Comparison of ENCODE assay signal across 27 mouse cellular contexts in the genomic region with DNA sequence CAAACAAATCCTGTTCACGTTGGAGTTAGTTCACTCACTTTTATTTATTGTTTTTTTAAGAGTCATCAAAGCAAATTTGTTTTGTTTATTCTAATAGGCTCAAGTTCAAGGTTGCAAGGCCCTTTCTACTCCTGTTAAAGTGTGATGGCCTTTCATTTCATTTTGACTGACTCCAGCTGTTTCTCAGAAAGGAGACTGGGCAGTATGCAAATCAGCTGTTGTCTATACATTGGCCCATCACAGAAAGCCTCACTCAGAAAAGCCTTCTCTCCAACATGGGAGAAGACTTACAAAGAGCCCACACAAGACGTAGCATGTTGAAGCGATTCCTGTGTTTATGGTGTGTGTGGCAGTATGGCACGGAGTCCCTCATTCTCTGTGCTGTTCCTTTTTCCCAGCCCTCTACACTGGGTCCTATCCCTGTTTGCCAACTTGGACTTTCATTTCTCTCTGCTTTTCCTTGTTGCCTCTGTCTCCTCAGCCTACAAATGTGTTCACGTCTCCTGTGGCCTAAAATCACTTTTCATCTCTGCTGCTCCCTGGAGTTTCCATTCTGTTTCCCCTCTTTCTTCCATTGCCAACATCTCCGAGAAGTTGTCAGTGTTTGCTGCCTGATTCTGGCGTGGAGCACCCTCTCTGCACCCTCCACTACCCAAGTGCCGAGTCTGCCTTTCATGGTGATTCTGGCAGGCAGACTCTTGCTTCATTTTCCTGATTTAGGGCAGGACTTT. TPM values are rescaled to one million over a fixed set of nuclear protein-coding genes. Genes with fewer than 3 reads are reported as not detected.
DNase-seq lines count a peak whose midpoint lies in the region; ATAC-seq and TF ChIP-seq lines count a peak whose summit lies in the region.
"Had no signal": no experiment of that assay in that cellular context is flagged by ENCODE, and none has a peak within 500 bp of the region (broad histone marks: within the 10 kb centered on the region; RNA-seq: fewer than 3 reads in every experiment).

No protein-coding gene starts in this region.

- ATAC-seq in frontal cortex, adult (ENCODE audit: low TSS enrichment) = no peak
- ATAC-seq: activated CD4-positive, CD25-positive, alpha-beta regulatory T cell, adult 4 months; forebrain, embryonic 14.5 days; liver, postnatal 0 days had no signal

- H3K4me3 ChIP-seq in layer of hippocampus, adult 2 months = no peak overlapping the region
- no peak overlapping the region for H3K4me3 ChIP-seq in cortical plate, adult 2 months (ENCODE audit: insufficient read depth, low read length)
- H3K4me3 ChIP-seq: embryonic facial prominence, embryonic 12.5 days; heart, adult 2 months; heart, embryonic 13.5 days; kidney, embryonic 15.5 days; limb, embryonic 12.5 days; neural tube, embryonic 15.5 days had no signal

- peaks cover 15% of the 10 kb centered on the region for H3K4me1 ChIP-seq in cortical plate, adult 2 months (ENCODE audit: control insufficient read depth, insufficient read depth, low read length)
- H3K4me1 ChIP-seq: embryonic facial prominence, embryonic 12.5 days; heart, embryonic 13.5 days; kidney, embryonic 15.5 days; limb, embryonic 12.5 days had no signal

- no peak for TF ChIP-seq POLR2A in brain, embryonic 14.5 days (IDR thresholded peaks at IDR 0.05; ENCODE audit: borderline replicate concordance, extremely low read depth, insufficient read depth, insufficient read length, poor library complexity, severe bottlenecking)
- no peak for TF ChIP-seq POLR2A in cortical plate, adult 2 months (IDR thresholded peaks at IDR 0.05; ENCODE audit: extremely low read depth, insufficient read depth, low read length)

- no peak for TF ChIP-seq CTCF in layer of hippocampus, adult 2 months (conservative IDR thresholded peaks at IDR 0.05)
- no peak for TF ChIP-seq CTCF in brain, embryonic 14.5 days (IDR thresholded peaks at IDR 0.05; ENCODE audit: borderline replicate concordance, extremely low read depth, insufficient read depth, insufficient read length)
- TF ChIP-seq CTCF in cortical plate, adult 2 months (IDR thresholded peaks at IDR 0.05; ENCODE audit: extremely low read depth, insufficient read depth, low read length) = no peak

- H3K27ac ChIP-seq in layer of hippocampus, adult 2 months = peak overlapping the region; percentile 86
- peak overlapping the region; percentile 78 for H3K27ac ChIP-seq in cortical plate, adult 2 months (ENCODE audit: insufficient read depth, low read length)
- H3K27ac ChIP-seq: embryonic facial prominence, embryonic 12.5 days; heart, adult 2 months; heart, embryonic 13.5 days; kidney, embryonic 15.5 days; limb, embryonic 12.5 days; neural tube, embryonic 15.5 days had no signal

- DNase-seq in layer of hippocampus, adult 2 months (ENCODE audit: low spot score in 2 of 2) = peak in 1 of 2 experiments; percentile 41
- DNase-seq in layer of hippocampus, postnatal 25 days (ENCODE audit: extremely low spot score in 1 of 2, low spot score in 1 of 2) = no peak
- DNase-seq in lung, postnatal 10 days = peak; percentile 4
- no peak for DNase-seq in lung, adult 18-20 months
- DNase-seq in brain, embryonic 14.5 days (ENCODE audit: low read depth) = peak; percentile 42
- DNase-seq: adrenal gland, adult 8-10 months; cerebellum, adult 18-20 months; cerebellum, postnatal 14 days; gastrocnemius, postnatal 36 days; heart, adult 2 months; heart, postnatal 14 days; kidney, adult 11 months; kidney, postnatal 4 days; layer of hippocampus, adult 9-11 months; liver, postnatal 0 days; spleen, adult 18-20 months had no signal

RNA-seq across cellular contexts. Expression of a gene that starts 49.9 kb away (rescaled TPM):
- total RNA-seq in layer of hippocampus, adult 2 months (2021) = 100 to 1,000 TPM; 510 to 546 TPM
- 100 to 1,000 TPM; 499 to 527 TPM for total RNA-seq in layer of hippocampus, postnatal 25 days (2021)
- 61.2 and 89.1 TPM in 2 replicates for polyA plus RNA-seq in brain, embryonic 14.5 days (2012; rRNA removed)
- polyA plus RNA-seq in cortical plate, adult 2 months (2012; rRNA removed) = 178 and 188 TPM in 2 replicates
- total RNA-seq: megakaryocyte, adult 5-6 weeks; MEL had no signal
- polyA plus RNA-seq: liver, postnatal 0 days had no signal

Comparison
In these comparisons a context has a peak if more than half of its experiments do, and no peak if none do; other contexts are left out.
1. DNase-seq: peak in lung, postnatal 10 days (single experiment) and brain, embryonic 14.5 days (single experiment); none in layer of hippocampus, postnatal 25 days (0 of 2) and lung, adult 18-20 months (0 of 2).